Mouse (Mus musculus): ENCODE data around the gene Baz1a.

Baz1a gene

DNA sequence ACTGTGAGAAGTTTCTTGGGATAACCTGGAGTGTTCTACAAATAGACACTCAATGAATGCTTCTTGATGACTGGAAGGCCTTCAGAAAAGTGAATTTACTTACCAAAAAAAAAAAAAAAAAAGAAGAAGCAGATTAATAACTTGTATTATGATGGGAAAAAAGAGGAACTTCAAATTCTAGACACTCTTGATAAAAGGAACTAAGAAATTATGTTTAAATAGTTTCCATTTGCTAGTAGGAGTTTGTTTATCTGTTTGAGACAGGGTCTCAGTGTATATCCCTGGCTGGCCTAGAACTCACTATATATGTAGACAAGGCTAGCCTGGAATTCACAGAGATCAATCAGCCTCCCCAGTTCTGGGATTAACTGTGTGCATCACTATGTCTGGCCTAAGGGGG lies 169.7 kb downstream of the Baz1a start:
- DNase-seq, result no peak

All from cerebellum, postnatal 10 days (tissue).